Mouse (Mus musculus) heart, embryonic 15.5 days (tissue): ENCODE data around the gene Rpl35a. TPM values are rescaled to one million over a fixed set of nuclear protein-coding genes. Genes with fewer than 3 reads are reported as not detected.

ENCODE experiments used
- ATAC-seq: fragments of 200-750 bp; cut with Nextera tagmentation; replicated peaks from 2 replicates; pipeline ENCODE4 v1.8.0; 2017; ENCODE audit warnings: low read depth, moderate TSS enrichment; ENCODE audit not compliant: insufficient number of reproducible peaks, insufficient read depth, low FRiP score
- H3K27ac ChIP-seq: fragments of 300-500 bp; sonication (generic); 2 replicates; pipeline ENCODE4 v1.5.1; 2015; ENCODE audit warnings: mild to moderate bottlenecking, inconsistent platforms
- H3K27me3 ChIP-seq: fragments of 300-500 bp; sonication (generic); 2 replicates; pipeline ENCODE4 v1.6.1; 2015; ENCODE audit warnings: inconsistent platforms
- H3K36me3 ChIP-seq: fragments of 300-500 bp; sonication (generic); 2 replicates; pipeline ENCODE4 v1.6.1; 2015; ENCODE audit warnings: mild to moderate bottlenecking, inconsistent platforms
- H3K4me1 ChIP-seq: fragments of 300-500 bp; sonication (generic); replicated peaks from 2 replicates; pipeline ENCODE4 v1.6.1; 2015; ENCODE audit warnings: inconsistent platforms
- H3K4me2 ChIP-seq: fragments of 300-500 bp; sonication (generic); 2 replicates; pipeline ENCODE4 v1.6.1; 2015; ENCODE audit warnings: inconsistent platforms, mild to moderate bottlenecking, moderate library complexity
- H3K4me3 ChIP-seq: fragments of 300-500 bp; sonication (generic); 2 replicates; pipeline ENCODE4 v1.5.1; 2015; ENCODE audit warnings: mild to moderate bottlenecking, inconsistent platforms
- H3K9ac ChIP-seq: fragments of 300-500 bp; sonication (generic); 2 replicates; pipeline ENCODE4 v1.6.1; 2015; ENCODE audit warnings: mild to moderate bottlenecking, inconsistent platforms
- H3K9me3 ChIP-seq: fragments of 300-500 bp; sonication (generic); replicated peaks from 2 replicates; pipeline ENCODE4 v1.6.1; 2016; ENCODE audit warnings: inconsistent platforms
- WGBS: fragments of 180-500 bp; shearing (Covaris S2); methylation state at CpG from one replicate; pipeline ENCODE4 v1.1.7; 2015; ENCODE audit warnings: mixed read lengths; 5-methylcytosine and 5-hydroxymethylcytosine counted together
- polyA plus RNA-seq: library from polyadenylated mRNA; unstranded; fragments of >200 nt; fragmentation: Nextera tagmentation; extraction: Ambion mirVana; gene quantifications from 2 replicates; pipeline ENCODE4 v1.2.1, GENCODE M21; 2015

Rpl35a gene
- polyA plus RNA-seq: 481 and 593 TPM in 2 replicates

- Histone ChIP-seq H3K9ac (peak within 1 kb of the TSS; percentile 90), H3K27me3 (no peaks in the 10 kb centered on the region), H3K4me1 (peaks cover 20% of the 10 kb centered on the region), H3K9me3 (no peaks in the 10 kb centered on the region), H3K4me2 (peak within 1 kb of the TSS; percentile 65), H3K4me3 (peak within 1 kb of the TSS; percentile 76), H3K36me3 (peaks cover 31% of the 10 kb centered on the region), H3K27ac (peak within 1 kb of the TSS; percentile 85)
- ATAC-seq: peak; percentile 90
- WGBS: under 1% methylated on average over 47 of the region's 47 CpGs
Measured at GRCm38 (mm10) chr16:33056095-33056785, at the start of gene Rpl35a, which contains the start of gene Iqcg. Gene Rpl35a (plus strand): TSS chr16:33056453. Gene Iqcg (minus strand): TSS chr16:33056218.

GRCm38 (mm10) chr16:33006888-33007287 lies 49.4 kb upstream of the Rpl35a start:
- Histone ChIP-seq H3K27me3 (no peaks in the 10 kb centered on the region), H3K9me3 (no peaks in the 10 kb centered on the region), H3K9ac (no peak overlapping the region), H3K4me3 (no peak overlapping the region), H3K36me3 (peaks cover 28% of the 10 kb centered on the region), H3K27ac (no peak overlapping the region), H3K4me2 (no peak overlapping the region), H3K4me1 (peaks cover 13% of the 10 kb centered on the region; the same call in 1 of the 2 replicates)
- no peak for ATAC-seq
- 89% methylated on average over 7 of the region's 7 CpGs for WGBS

GRCm38 (mm10) chr16:33007436-33007835 lies 48.8 kb upstream of the Rpl35a start:
- no peak for ATAC-seq
- Histone ChIP-seq H3K27me3 (no peaks in the 10 kb centered on the region), H3K4me3 (no peak overlapping the region), H3K4me1 (peaks cover 13% of the 10 kb centered on the region; the same call in 1 of the 2 replicates), H3K9ac (no peak overlapping the region), H3K27ac (no peak overlapping the region), H3K4me2 (no peak overlapping the region), H3K36me3 (peaks cover 33% of the 10 kb centered on the region), H3K9me3 (no peaks in the 10 kb centered on the region)
- WGBS: 87% methylated on average over 7 of the region's 7 CpGs

- Histone ChIP-seq H3K4me1 (peaks cover 8% of the 10 kb centered on the region; the same call in 1 of the 2 replicates), H3K27me3 (no peaks in the 10 kb centered on the region), H3K4me3 (no peak overlapping the region), H3K9me3 (no peaks in the 10 kb centered on the region), H3K36me3 (peaks cover 56% of the 10 kb centered on the region), H3K9ac (no peak overlapping the region), H3K27ac (no peak overlapping the region), H3K4me2 (no peak overlapping the region)
- 92% methylated on average over 6 of the region's 6 CpGs for WGBS
- ATAC-seq: no peak
Measured at GRCm38 (mm10) chr16:33010166-33010565, 46.1 kb upstream of the Rpl35a start.

GRCm38 (mm10) chr16:33013801-33014200 lies 42.5 kb upstream of the Rpl35a start:
- WGBS: 94% methylated on average over 5 of the region's 5 CpGs
- H3K27me3 ChIP-seq: no peaks in the 10 kb centered on the region
- no peak for ATAC-seq

GRCm38 (mm10) chr16:33014921-33015320 lies 41.3 kb upstream of the Rpl35a start:
- Histone ChIP-seq H3K4me2 (no peak overlapping the region), H3K27ac (no peak overlapping the region), H3K4me3 (no peak overlapping the region), H3K9me3 (no peaks in the 10 kb centered on the region), H3K36me3 (peaks cover 35% of the 10 kb centered on the region), H3K4me1 (peaks cover 3% of the 10 kb centered on the region; the same call in 1 of the 2 replicates), H3K27me3 (no peaks in the 10 kb centered on the region), H3K9ac (no peak overlapping the region)
- no peak for ATAC-seq
- WGBS: 86% methylated on average over 1 of the region's 1 CpGs

More at GRCm38 (mm10) chr16:33013801-33014200, 42.5 kb upstream of the Rpl35a start:
- H3K9ac ChIP-seq: no peak overlapping the region
- no peak overlapping the region for H3K4me2 ChIP-seq
- H3K36me3 ChIP-seq: peaks cover 46% of the 10 kb centered on the region
- H3K4me1 ChIP-seq: peaks cover 3% of the 10 kb centered on the region; the same call in 1 of the 2 replicates
- H3K27ac ChIP-seq: no peak overlapping the region
- no peaks in the 10 kb centered on the region for H3K9me3 ChIP-seq
- H3K4me3 ChIP-seq: no peak overlapping the region

- Histone ChIP-seq H3K9me3 (no peaks in the 10 kb centered on the region), H3K4me2 (no peak overlapping the region), H3K27ac (no peak overlapping the region), H3K4me1 (peaks cover 3% of the 10 kb centered on the region; the same call in 1 of the 2 replicates), H3K4me3 (no peak overlapping the region), H3K27me3 (no peaks in the 10 kb centered on the region), H3K36me3 (peaks cover 30% of the 10 kb centered on the region; the same call in 1 of the 2 replicates), H3K9ac (no peak overlapping the region)
- 90% methylated on average over 3 of the region's 3 CpGs for WGBS
- no peak for ATAC-seq
Measured at GRCm38 (mm10) chr16:33015396-33015907, 40.8 kb upstream of the Rpl35a start.

GRCm38 (mm10) chr16:33015986-33016385 lies 40.3 kb upstream of the Rpl35a start:
- H3K27me3 ChIP-seq: no peaks in the 10 kb centered on the region
- no peak overlapping the region for H3K4me3 ChIP-seq
- no peak for ATAC-seq
- no peak overlapping the region for H3K27ac ChIP-seq
- H3K9me3 ChIP-seq: no peaks in the 10 kb centered on the region
- no peak overlapping the region for H3K9ac ChIP-seq
- peaks cover 3% of the 10 kb centered on the region; the same call in 1 of the 2 replicates for H3K4me1 ChIP-seq
- H3K4me2 ChIP-seq: no peak overlapping the region
- WGBS: 63% methylated on average over 2 of the region's 2 CpGs
- peaks cover 30% of the 10 kb centered on the region; the same call in 1 of the 2 replicates for H3K36me3 ChIP-seq

GRCm38 (mm10) chr16:33017677-33018349 lies 38.4 kb upstream of the Rpl35a start:
- ATAC-seq: no peak
- H3K9me3 ChIP-seq: no peaks in the 10 kb centered on the region
- peaks cover 3% of the 10 kb centered on the region; the same call in 1 of the 2 replicates for H3K4me1 ChIP-seq
- H3K27ac ChIP-seq: no peak overlapping the region
- WGBS: 79% methylated on average over 5 of the region's 5 CpGs
- no peaks in the 10 kb centered on the region for H3K27me3 ChIP-seq
- H3K9ac ChIP-seq: no peak overlapping the region
- H3K36me3 ChIP-seq: peaks cover 20% of the 10 kb centered on the region; the same call in 1 of the 2 replicates
- H3K4me2 ChIP-seq: no peak overlapping the region
- H3K4me3 ChIP-seq: no peak overlapping the region

GRCm38 (mm10) chr16:33019117-33019770 lies 37.0 kb upstream of the Rpl35a start:
- Histone ChIP-seq H3K27me3 (no peaks in the 10 kb centered on the region), H3K36me3 (peaks cover 7% of the 10 kb centered on the region; the same call in 1 of the 2 replicates), H3K9ac (no peak overlapping the region), H3K27ac (no peak overlapping the region), H3K4me1 (peaks cover 3% of the 10 kb centered on the region; the same call in 1 of the 2 replicates), H3K9me3 (no peaks in the 10 kb centered on the region), H3K4me3 (no peak overlapping the region), H3K4me2 (no peak overlapping the region)
- ATAC-seq: no peak
- 72% methylated on average over 21 of the region's 21 CpGs for WGBS

- no peak overlapping the region for H3K4me3 ChIP-seq
Measured at GRCm38 (mm10) chr16:33021381-33021780, 34.9 kb upstream of the Rpl35a start.

More at GRCm38 (mm10) chr16:33021381-33021780, 34.9 kb upstream of the Rpl35a start:
- Histone ChIP-seq H3K36me3 (no peaks in the 10 kb centered on the region), H3K9ac (no peak overlapping the region), H3K4me1 (peaks cover 4% of the 10 kb centered on the region), H3K27me3 (no peaks in the 10 kb centered on the region), H3K9me3 (no peaks in the 10 kb centered on the region), H3K27ac (no peak overlapping the region), H3K4me2 (no peak overlapping the region)
- ATAC-seq: no peak
- WGBS: 62% methylated on average over 3 of the region's 3 CpGs
